Mouse (Mus musculus) liver, embryonic 14.5 days (tissue): ENCODE data around the gene Prps1. TPM values are rescaled to one million over a fixed set of nuclear protein-coding genes. Genes with fewer than 3 reads are reported as not detected.
A peak's percentile ranks its signal among the peaks of the same experiment; 100 is the strongest.
"Not testable (repeated sequence)": the region's sequence is repeated elsewhere in the genome, so short reads cannot be mapped to it uniquely, and the experiment has no call there.

ENCODE experiments used
- ATAC-seq: fragments of 200-750 bp; cut with Nextera tagmentation; 2 replicates; pipeline ENCODE4 v1.8.0; 2017; ENCODE audit warnings: moderate number of reproducible peaks, mild to moderate bottlenecking, moderate library complexity; ENCODE audit not compliant: insufficient read depth
- DNase-seq, 3 experiments: peaks; one replicate each; pipeline ENCODE4 v3.0.0-alpha.2; 2012 to 2013; ENCODE audit warnings: low read depth in 3 of 3, low spot score in 3 of 3
- H3K27ac ChIP-seq: fragments of 300-500 bp; sonication (generic); 2 replicates; pipeline ENCODE4 v1.5.1; 2014; ENCODE audit warnings: moderate library complexity, mild to moderate bottlenecking, control low read depth, inconsistent platforms
- H3K27me3 ChIP-seq: fragments of 300-500 bp; sonication (generic); 2 replicates; pipeline ENCODE4 v1.6.1; 2014; ENCODE audit warnings: mild to moderate bottlenecking, low read length, moderate library complexity; ENCODE audit not compliant: control insufficient read depth, insufficient read depth
- H3K36me3 ChIP-seq: fragments of 300-500 bp; sonication (generic); replicated peaks from 2 replicates; pipeline ENCODE4 v1.6.1; 2014; ENCODE audit warnings: low read depth; ENCODE audit not compliant: control insufficient read depth, insufficient read depth
- H3K4me1 ChIP-seq, 2 experiments: fragments of 200-500 bp in 1 of 2; fragments of 300-500 bp in 1 of 2; sonication (generic) in 1 of 2; replicated peaks; 2 replicates each; pipeline ENCODE4 v1.6.1; 2012 to 2014; ENCODE audit warnings: antibody characterized with exemption in 1 of 2, inconsistent platforms in 1 of 2, low read length in 1 of 2; ENCODE audit not compliant: control insufficient read depth in 2 of 2, insufficient read depth in 2 of 2
- H3K4me2 ChIP-seq: fragments of 300-500 bp; sonication (generic); 2 replicates; pipeline ENCODE4 v1.6.1; 2014; ENCODE audit warnings: low read depth, mild to moderate bottlenecking, control low read depth, moderate library complexity
- H3K4me3 ChIP-seq, 2 experiments: fragments of 200-500 bp in 1 of 2; fragments of 300-500 bp in 1 of 2; sonication (generic) in 1 of 2; 2 replicates each; pipeline ENCODE4 v1.5.1; 2012 to 2014; ENCODE audit warnings: low read depth in 2 of 2, low read length in 2 of 2, mild to moderate bottlenecking in 2 of 2, control low read depth in 1 of 2, inconsistent platforms in 1 of 2, moderate library complexity in 1 of 2; ENCODE audit not compliant: insufficient read depth in 1 of 2
- H3K9ac ChIP-seq: fragments of 300-500 bp; sonication (generic); replicated peaks from 2 replicates; pipeline ENCODE4 v1.6.1; 2014; ENCODE audit warnings: mild to moderate bottlenecking, control low read depth, moderate library complexity
- H3K9me3 ChIP-seq: fragments of 300-500 bp; sonication (generic); 2 replicates; pipeline ENCODE4 v1.6.1; 2016; ENCODE audit warnings: low read length, mixed read lengths; ENCODE audit not compliant: control insufficient read depth
- CTCF ChIP-seq: IDR thresholded peaks from 2 replicates; pipeline ENCODE4 v1.5.1; 2016; ENCODE audit warnings: antibody characterized with exemption, low read depth, control low read depth
- EP300 ChIP-seq: IDR thresholded peaks from 2 replicates; pipeline ENCODE4 v1.6.1; 2016; ENCODE audit warnings: antibody characterized with exemption, low read depth
- WGBS: fragments of 180-500 bp; shearing (Covaris S2); extraction: QIAGEN DNeasy Blood & Tissue Kit; methylation state at CpG from one replicate; pipeline ENCODE4 v1.1.7; 2014; ENCODE audit not compliant: insufficient replicate concordance; 5-methylcytosine and 5-hydroxymethylcytosine counted together
- polyA plus RNA-seq, 2 experiments: library from polyadenylated mRNA; depleted of rRNA in 1 of 2; stranded (reverse) in 1 of 2; unstranded in 1 of 2; fragments of >200 nt; fragmentation: Nextera tagmentation in 1 of 2; extraction: Ambion mirVana in 1 of 2; gene quantifications; 2 replicates each; pipeline versions ENCODE4 v1.2.1 to v1.2.3; 2012 to 2014

Prps1 gene
- polyA plus RNA-seq, 2 experiments = 16.8 to 35.5 TPM

DNA sequence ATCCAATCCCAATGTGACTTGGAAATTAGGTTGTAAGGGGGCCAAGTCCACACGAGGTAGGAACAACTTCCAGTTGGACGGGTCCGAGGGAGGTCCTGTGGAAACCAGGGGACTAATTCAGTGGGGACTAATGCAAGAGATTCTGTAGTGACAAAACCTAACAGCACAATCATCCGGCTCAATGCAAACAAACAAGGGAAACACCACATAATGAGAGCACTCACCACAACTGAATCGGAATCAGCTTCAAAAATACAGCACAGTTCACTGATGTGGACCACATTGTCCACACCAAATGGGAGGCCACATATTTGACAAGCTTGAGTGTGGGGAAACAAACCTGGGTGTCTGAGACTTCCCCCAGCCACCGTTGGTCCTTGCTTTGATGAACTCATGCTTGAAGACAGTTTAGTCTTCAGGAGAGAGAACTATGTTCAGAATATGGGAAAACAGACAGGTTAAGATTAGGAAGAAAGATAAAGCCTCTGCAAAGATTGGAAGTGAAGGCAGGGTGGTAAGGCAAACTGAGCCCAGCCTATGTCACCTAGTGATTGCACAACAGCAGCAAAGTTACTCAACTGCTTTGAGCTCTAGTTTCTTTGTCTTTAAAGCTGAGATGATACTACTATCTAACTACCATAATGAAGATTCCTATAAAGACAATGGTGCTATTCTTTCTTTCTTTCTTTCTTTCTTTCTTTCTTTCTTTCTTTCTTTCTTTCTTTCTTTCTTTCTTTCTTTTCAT lies 50.2 kb downstream of the Prps1 start:
- no peak for TF ChIP-seq CTCF
- no peak for TF ChIP-seq EP300
- H3K36me3 ChIP-seq = no peaks in the 10 kb centered on the region
- no peaks in the 10 kb centered on the region for H3K9me3 ChIP-seq
- no peak overlapping the region for H3K27ac ChIP-seq
- DNase-seq = no peak
- no peak for ATAC-seq
- peaks cover 0 to 28% of the 10 kb centered on the region in 2 experiments; a peak in 3 of 4 replicates for H3K4me1 ChIP-seq
- WGBS = 40% methylated on average over 6 of the region's 6 CpGs
- no peak overlapping the region for H3K4me2 ChIP-seq
- no peaks in the 10 kb centered on the region for H3K27me3 ChIP-seq
- no peak overlapping the region for H3K9ac ChIP-seq
- H3K4me3 ChIP-seq = no peak overlapping the region

GRCm38 (mm10) chrX:140507377-140507776 lies 51.0 kb downstream of the Prps1 start:
- Histone ChIP-seq H3K4me1 (peaks cover 0 to 22% of the 10 kb centered on the region in 2 experiments; a peak in 2 of 4 replicates), H3K27ac (no peak overlapping the region), H3K9ac (no peak overlapping the region), H3K4me2 (no peak overlapping the region), H3K9me3 (no peaks in the 10 kb centered on the region), H3K36me3 (no peaks in the 10 kb centered on the region), H3K4me3 (no peak overlapping the region), H3K27me3 (no peaks in the 10 kb centered on the region)
- DNase-seq = no peak
- no peak for ATAC-seq
- TF ChIP-seq EP300 (no peak), CTCF (no peak)
- WGBS = 70% methylated on average over 1 of the region's 1 CpGs

- not testable (repeated sequence) for H3K36me3 ChIP-seq, H3K27me3 ChIP-seq, H3K4me3 ChIP-seq, DNase-seq, H3K27ac ChIP-seq, H3K9ac ChIP-seq, ATAC-seq, H3K9me3 ChIP-seq, H3K4me2 ChIP-seq
- peaks cover 0 to 18% of the 10 kb centered on the region in 2 experiments; a peak in 2 of 4 replicates for H3K4me1 ChIP-seq
- 59% methylated on average over 4 of the region's 4 CpGs for WGBS
Observed at GRCm38 (mm10) chrX:140508791-140509190, 52.4 kb downstream of the Prps1 start.

- no peaks in the 10 kb centered on the region for H3K27me3 ChIP-seq
- H3K4me2 ChIP-seq = no peak overlapping the region
- no peak overlapping the region for H3K27ac ChIP-seq
- H3K4me3 ChIP-seq = no peak overlapping the region
- H3K9me3 ChIP-seq = no peaks in the 10 kb centered on the region
- 49% methylated on average over 6 of the region's 6 CpGs for WGBS
- ATAC-seq = no peak
- TF ChIP-seq EP300 (no peak), CTCF (no peak)
- no peak overlapping the region for H3K9ac ChIP-seq
- no peaks in the 10 kb centered on the region for H3K36me3 ChIP-seq
- H3K4me1 ChIP-seq = peaks cover 0 to 14% of the 10 kb centered on the region in 2 experiments; a peak in 2 of 4 replicates
- no peak for DNase-seq
Observed at GRCm38 (mm10) chrX:140509817-140510216, 53.4 kb downstream of the Prps1 start.

DNA sequence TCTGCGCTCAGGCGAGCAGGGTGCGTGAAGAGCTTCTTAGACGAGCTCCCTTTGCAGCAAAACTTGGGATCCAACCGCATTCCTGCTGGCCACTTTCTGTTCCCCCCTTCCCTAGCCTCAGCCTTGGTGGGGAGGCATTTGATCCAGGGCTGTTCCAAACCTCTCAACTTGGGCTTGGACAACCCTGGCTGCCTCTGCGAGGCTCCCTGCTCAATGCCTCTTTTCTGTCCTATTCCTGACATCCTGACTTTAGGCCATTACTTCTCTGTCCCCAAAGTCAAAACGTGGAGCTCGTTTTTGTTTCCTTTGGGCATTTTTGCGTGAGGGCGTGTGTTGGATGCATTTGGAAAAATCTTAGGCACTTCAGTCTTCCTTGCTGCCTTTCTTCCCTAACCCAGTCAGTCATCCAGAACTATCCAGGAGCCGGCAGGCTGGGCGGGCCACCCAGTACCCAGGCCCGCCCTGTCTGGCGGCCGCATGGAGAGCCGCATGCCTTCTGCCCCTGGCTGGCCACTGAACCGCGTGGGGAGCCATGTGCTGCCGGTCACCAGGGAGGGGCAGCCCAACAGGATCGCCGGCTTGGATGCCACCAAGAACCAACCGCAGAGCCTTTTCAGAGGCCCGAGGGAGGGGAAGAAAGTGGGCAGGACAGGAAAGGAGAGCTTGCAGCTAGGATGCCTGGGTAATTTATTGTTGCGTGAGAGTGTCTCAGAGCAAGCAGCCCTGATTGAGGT lies 54.5 kb downstream of the Prps1 start:
- WGBS = 35% methylated on average over 24 of the region's 24 CpGs
- DNase-seq (no peak), ATAC-seq (no peak)
- no peak for TF ChIP-seq CTCF
- TF ChIP-seq EP300 = no peak
- peaks cover 0 to 8% of the 10 kb centered on the region in 2 experiments; a peak in 2 of 4 replicates for H3K4me1 ChIP-seq
- H3K9me3 ChIP-seq = no peaks in the 10 kb centered on the region
- no peaks in the 10 kb centered on the region for H3K36me3 ChIP-seq
- H3K9ac ChIP-seq = no peak overlapping the region
- peak overlapping the region; percentile 33; the same call in 1 of the 2 replicates for H3K4me2 ChIP-seq
- H3K27ac ChIP-seq = no peak overlapping the region
- no peak overlapping the region for H3K4me3 ChIP-seq
- no peaks in the 10 kb centered on the region for H3K27me3 ChIP-seq
